Mouse (Mus musculus): ENCODE measurements at regions not wholly inside any gene's neighbourhood (a gene's known extent, or its start where the extent isn't known, plus 50 kb on each side); places are given as distances from the start of the nearest gene placed in this dataset.

DNA sequence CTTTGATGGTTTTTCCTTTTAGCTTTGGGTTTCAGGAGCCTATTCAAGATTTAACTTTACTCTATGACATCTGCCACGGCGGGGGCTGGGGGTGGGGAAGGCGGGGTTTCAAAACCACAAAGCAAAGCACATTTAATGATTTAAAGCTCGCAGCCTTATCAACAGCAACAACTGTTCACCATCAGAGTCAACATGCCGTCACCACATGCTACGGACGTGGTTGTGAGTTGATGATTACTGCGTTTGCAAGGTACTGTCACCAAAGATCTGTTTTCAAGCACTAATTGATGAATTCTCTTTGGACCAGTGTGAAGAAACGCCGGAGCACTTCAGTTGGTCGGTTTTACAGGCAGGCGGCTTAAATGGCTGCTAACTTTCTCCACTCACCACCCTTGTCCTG lies 151.1 kb upstream of the Cep162 start:
- TF ChIP-seq MAFK (IDR thresholded peaks at IDR 0.05; ENCODE audit: insufficient read depth, low read depth, low read length) (no peak), HCFC1 (IDR thresholded peaks at IDR 0.05; ENCODE audit: borderline replicate concordance, insufficient read depth, low read length) (no peak), ZNF384 (IDR thresholded peaks at IDR 0.05; ENCODE audit: low read depth, low read length) (no peak), CHD2 (IDR thresholded peaks at IDR 0.05; ENCODE audit: low read depth, low read length) (no peak), ZC3H11A (IDR thresholded peaks at IDR 0.05; ENCODE audit: borderline replicate concordance, low read depth, low read length) (no peak)
